Comparison of ENCODE assay signal across 10 mouse cellular contexts in the genomic region with DNA sequence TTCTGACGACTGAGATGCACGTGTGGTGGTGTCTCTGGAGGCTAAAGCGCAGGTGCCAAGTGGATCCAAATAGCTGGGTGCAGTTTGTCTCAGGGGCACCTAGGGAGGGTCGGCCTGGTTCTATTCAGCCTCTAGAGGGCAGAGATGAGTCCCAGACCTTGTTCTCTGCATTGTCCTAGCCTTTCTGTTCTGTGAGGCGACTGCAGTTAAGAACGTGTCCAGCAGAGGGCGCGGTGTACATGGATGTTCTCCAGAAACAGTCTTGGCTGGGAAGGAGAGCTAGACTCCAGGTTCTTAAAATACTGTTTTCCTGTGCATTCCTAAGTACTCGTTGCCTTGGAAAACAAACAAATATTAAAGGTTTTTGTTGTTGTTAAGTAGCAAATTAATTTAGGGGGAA. TPM values are rescaled to one million over a fixed set of nuclear protein-coding genes. Genes with fewer than 3 reads are reported as not detected.
A peak's percentile ranks its signal among the peaks of the same experiment; 100 is the strongest.
DNase-seq lines count a peak whose midpoint lies in the region; ATAC-seq and TF ChIP-seq lines count a peak whose summit lies in the region.
"Not testable (repeated sequence)": the region's sequence is repeated elsewhere in the genome, so short reads cannot be mapped to it uniquely, and the experiment has no call there.
"Had no signal": no experiment of that assay in that cellular context is flagged by ENCODE, and none has a peak within 500 bp of the region (broad histone marks: within the 10 kb centered on the region; RNA-seq: fewer than 3 reads in every experiment).

No protein-coding gene starts in this region.

- WGBS in forebrain, postnatal 0 days, result 34% methylated on average over 7 of the region's 9 CpGs
- 10% methylated on average over 6 of the region's 9 CpGs for WGBS in liver, embryonic 13.5 days (ENCODE audit: insufficient replicate concordance)

- TF ChIP-seq CTCF in ES-Bruce4 (IDR thresholded peaks at IDR 0.05; ENCODE audit: low read depth, low read length), result peak; percentile 28
- peak; percentile 45 for TF ChIP-seq CTCF in forebrain, postnatal 0 days (IDR thresholded peaks at IDR 0.05; ENCODE audit: low read depth)

- H3K4me2 ChIP-seq in forebrain, postnatal 0 days (ENCODE audit: low read depth); liver, embryonic 13.5 days: not testable (repeated sequence)

- H3K36me3 ChIP-seq in ES-Bruce4 (ENCODE audit: control insufficient read depth, insufficient read depth, low read length, poor library complexity, severe bottlenecking); forebrain, postnatal 0 days (ENCODE audit: insufficient read depth); liver, embryonic 13.5 days: not testable (repeated sequence)

- peak; percentile 63; the same call in 1 of the 2 replicates for ATAC-seq in forebrain, postnatal 0 days
- ATAC-seq in liver, embryonic 13.5 days (ENCODE audit: low read depth), result not testable (repeated sequence)

- peak; percentile 22 for DNase-seq in brain, adult 2 months (ENCODE audit: low read depth, low spot score)
- peak; percentile 16 for DNase-seq in forebrain, postnatal 0 days
- DNase-seq in heart, postnatal 10 days, result peak; percentile 57 to 78
- peak; percentile 75 for DNase-seq in layer of hippocampus, adult 11-12 months (ENCODE audit: low spot score)
- peak; percentile 4 for DNase-seq in liver, embryonic 13.5 days
- peak; percentile 49 for DNase-seq in ovary, postnatal 10 days (ENCODE audit: low spot score)
- DNase-seq in thymus, postnatal 25 days, result peak; percentile 37

- intact Hi-C loops in heart, postnatal 10 days (cut with DNase I), result not testable (repeated sequence)

- not testable (repeated sequence) for H3K27me3 ChIP-seq in ES-Bruce4 (ENCODE audit: control insufficient read depth, insufficient read depth, low read length, poor library complexity, severe bottlenecking); forebrain, postnatal 0 days (ENCODE audit: insufficient read depth, low read length); liver, embryonic 13.5 days

- TF ChIP-seq EP300 in ES-Bruce4 (IDR thresholded peaks at IDR 0.05; ENCODE audit: insufficient read depth, low read depth, low read length), result not testable (repeated sequence)

- H3K9me3 ChIP-seq in ES-Bruce4 (replicated peaks; ENCODE audit: control insufficient read depth, insufficient read depth, low read length, poor library complexity, severe bottlenecking); forebrain, postnatal 0 days (ENCODE audit: low read length); liver, embryonic 13.5 days (replicated peaks): not testable (repeated sequence)

- H3K27ac ChIP-seq in ES-Bruce4 (ENCODE audit: insufficient read depth, low read length); forebrain, postnatal 0 days (ENCODE audit: low read depth, low read length); liver, embryonic 13.5 days: not testable (repeated sequence)

- H3K9ac ChIP-seq in ES-Bruce4 (ENCODE audit: low read depth, poor library complexity, severe bottlenecking); forebrain, postnatal 0 days; liver, embryonic 13.5 days: not testable (repeated sequence)

- H3K4me1 ChIP-seq in ES-Bruce4 (ENCODE audit: control insufficient read depth, insufficient read depth, low read length); forebrain, postnatal 0 days (ENCODE audit: insufficient read depth); liver, embryonic 13.5 days (replicated peaks): not testable (repeated sequence)

- H3K4me3 ChIP-seq in ES-Bruce4 (ENCODE audit: low read depth, low read length); forebrain, postnatal 0 days (ENCODE audit: low read depth, low read length); liver, embryonic 13.5 days (replicated peaks): not testable (repeated sequence)

- TF ChIP-seq POLR2A in ES-Bruce4 (IDR thresholded peaks at IDR 0.05; ENCODE audit: insufficient read depth, low read length), result not testable (repeated sequence)

RNA-seq across cellular contexts. Expression of gene Fthl17f, which starts 1.9 kb away (rescaled TPM):
- 1.6 TPM in 1 of 2 replicates, not detected in the other for polyA plus RNA-seq in ES-Bruce4 (2011; ENCODE audit: insufficient read depth, insufficient read length, low read depth, missing spikeins)
- total RNA-seq in forebrain, postnatal 0 days (2014; rRNA removed), result not detected in 2 replicates
- polyA plus RNA-seq in forebrain, postnatal 0 days (2015; fragmentation: Nextera tagmentation; extraction: Ambion mirVana), result not detected in 2 replicates
- total RNA-seq in heart, postnatal 10 days (2021), result not detected
- polyA plus RNA-seq in liver, embryonic 13.5 days (2015; fragmentation: Nextera tagmentation; extraction: Ambion mirVana), result not detected in 2 replicates
- total RNA-seq: hematopoietic stem cell, adult 5-6 weeks had no signal
- polyA plus RNA-seq: stomach, embryonic 14.5 days had no signal

RNA-seq across cellular contexts. Expression of gene Fthl17e, which starts 27.7 kb away (rescaled TPM):
- not detected in 2 replicates for polyA plus RNA-seq in ES-Bruce4 (2011; ENCODE audit: insufficient read depth, insufficient read length, low read depth, missing spikeins)
- not detected in 2 replicates for total RNA-seq in forebrain, postnatal 0 days (2014; rRNA removed)
- not detected in 2 replicates for polyA plus RNA-seq in forebrain, postnatal 0 days (2015; fragmentation: Nextera tagmentation; extraction: Ambion mirVana)
- total RNA-seq in heart, postnatal 10 days (2021), result not detected
- not detected in 2 replicates for polyA plus RNA-seq in liver, embryonic 13.5 days (2015; fragmentation: Nextera tagmentation; extraction: Ambion mirVana)
- total RNA-seq: hematopoietic stem cell, adult 5-6 weeks had no signal
- polyA plus RNA-seq: stomach, embryonic 14.5 days had no signal

RNA-seq across cellular contexts. Expression of gene 4930402K13Rik, which starts 43.4 kb away (rescaled TPM):
- not detected in 2 replicates for polyA plus RNA-seq in ES-Bruce4 (2011; ENCODE audit: insufficient read depth, insufficient read length, low read depth, missing spikeins)
- total RNA-seq in forebrain, postnatal 0 days (2014; rRNA removed), result not detected in 2 replicates
- polyA plus RNA-seq in forebrain, postnatal 0 days (2015; fragmentation: Nextera tagmentation; extraction: Ambion mirVana), result not detected in 2 replicates
- not detected for total RNA-seq in heart, postnatal 10 days (2021)
- not detected in 2 replicates for polyA plus RNA-seq in liver, embryonic 13.5 days (2015; fragmentation: Nextera tagmentation; extraction: Ambion mirVana)
- total RNA-seq: hematopoietic stem cell, adult 5-6 weeks had no signal
- polyA plus RNA-seq: stomach, embryonic 14.5 days had no signal

Comparison
In these comparisons a context has a peak if more than half of its experiments do, and no peak if none do; other contexts are left out.
1. DNase-seq: peak in every context shown above with its lines; median percentile 75 in layer of hippocampus, adult 11-12 months; 68 in heart, postnatal 10 days; 49 in ovary, postnatal 10 days; 37 in thymus, postnatal 25 days; 22 in brain, adult 2 months; 16 in forebrain, postnatal 0 days; 4 in liver, embryonic 13.5 days.